Mouse (Mus musculus) cerebellum, adult 8-10 months (tissue): ENCODE measurements at regions not wholly inside any gene's neighbourhood (a gene's known extent, or its start where the extent isn't known, plus 50 kb on each side); places are given as distances from the start of the nearest gene placed in this dataset.

Experiments used
- DNase-seq: peaks from one replicate; pipeline ENCODE4 v3.0.0; 2022

- DNase-seq: no peak
These were observed 1119.2 kb upstream of the Adgrl2 start for GRCm38 (mm10) chr3:150109561-150109960.

DNA sequence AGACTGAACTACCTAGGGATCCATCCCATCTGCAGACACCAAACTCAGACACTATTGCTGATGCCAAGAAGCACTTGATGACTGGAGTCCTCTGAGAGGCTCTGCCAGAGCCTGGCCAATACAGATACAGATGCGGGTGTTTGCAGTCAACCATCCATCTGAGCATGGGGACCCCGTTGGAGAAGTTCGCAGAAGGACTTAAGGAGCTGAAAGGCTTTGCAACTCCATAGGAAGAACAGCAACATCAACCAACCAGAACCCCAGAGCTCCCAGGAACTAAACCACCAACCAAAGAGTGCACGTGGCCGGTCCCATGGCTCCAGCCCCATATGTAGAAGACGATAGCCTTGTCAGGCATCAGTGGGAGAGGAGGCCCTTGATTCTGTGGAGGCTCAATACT, 1121.9 kb upstream of the Adgrl2 start:
- no peak for DNase-seq

DNA sequence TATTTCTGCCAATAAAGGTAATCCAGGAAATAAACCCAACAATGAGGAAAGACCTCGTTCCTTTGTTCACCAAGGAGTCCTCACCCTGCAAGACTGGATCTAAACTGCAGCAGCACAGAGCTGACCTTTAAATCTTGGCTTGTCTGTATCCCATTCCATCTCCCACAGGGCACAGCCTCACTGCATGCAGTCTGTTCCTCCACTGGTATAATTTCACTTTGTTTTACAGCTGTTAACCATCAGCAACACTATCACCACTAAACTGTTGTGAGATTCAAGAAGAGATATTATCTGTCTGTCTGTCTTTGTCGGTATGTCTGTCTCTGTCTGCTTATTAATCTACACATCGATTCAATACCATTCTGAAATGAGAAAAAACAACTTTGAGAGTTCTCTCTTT, 1129.5 kb upstream of the Adgrl2 start:
- no peak for DNase-seq

- DNase-seq: no peak
These were observed 1156.3 kb upstream of the Adgrl2 start for GRCm38 (mm10) chr3:150146635-150147034.

- DNase-seq: no peak
These were observed 1160.9 kb upstream of the Adgrl2 start for GRCm38 (mm10) chr3:150151152-150151822.

GRCm38 (mm10) chr3:150151823-150152158, 1161.4 kb upstream of the Adgrl2 start:
- no peak for DNase-seq

- no peak for DNase-seq
These were observed 1162.5 kb upstream of the Adgrl2 start for GRCm38 (mm10) chr3:150152893-150153292.

- no peak for DNase-seq
These were observed 1195.5 kb upstream of the Adgrl2 start for GRCm38 (mm10) chr3:150185807-150186206.

- DNase-seq: no peak
These were observed 1202.8 kb upstream of the Adgrl2 start for GRCm38 (mm10) chr3:150193132-150193531.

DNA sequence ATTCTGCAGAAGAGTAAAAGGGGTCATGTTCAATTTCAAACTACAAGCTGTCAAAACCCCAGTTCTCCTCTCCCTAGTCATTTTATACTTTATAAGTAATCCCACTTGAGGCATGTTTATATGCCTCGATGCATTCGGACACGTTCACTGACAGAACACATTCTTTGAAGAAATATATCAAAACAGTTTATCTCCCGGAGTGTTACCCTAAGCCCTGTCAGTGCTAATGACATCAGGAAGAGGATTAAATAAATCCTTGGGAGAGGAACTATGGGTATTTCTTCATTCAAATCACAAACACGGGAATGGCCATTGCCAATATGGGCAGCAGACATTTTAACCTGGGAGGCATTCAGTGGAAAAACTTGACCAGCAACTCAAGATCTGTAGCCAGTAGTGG, 1208.1 kb upstream of the Adgrl2 start:
- no peak for DNase-seq

DNA sequence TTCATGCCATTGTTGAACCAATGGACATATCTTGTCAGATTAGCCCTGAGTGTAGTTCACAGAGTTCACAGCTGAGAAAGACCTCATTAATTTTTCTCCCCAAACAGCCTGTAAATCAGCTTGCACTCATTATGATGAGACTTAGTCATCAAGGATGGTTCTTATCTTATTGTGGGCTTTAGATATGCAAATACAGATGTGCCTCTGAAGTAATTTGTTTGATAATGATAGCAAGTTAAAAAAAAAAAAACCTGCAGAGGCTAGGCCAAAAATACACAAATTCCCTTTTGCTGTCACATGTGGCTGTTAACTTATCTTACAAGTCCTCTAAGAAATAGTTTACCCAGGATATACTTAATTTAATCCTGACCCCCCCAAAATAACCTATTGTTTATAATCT, 1215.5 kb upstream of the Adgrl2 start:
- DNase-seq: no peak

GRCm38 (mm10) chr3:150233279-150233678, 1204.4 kb upstream of the Adgrl4 start:
- DNase-seq: no peak

- no peak for DNase-seq
These were observed 1200.6 kb upstream of the Adgrl4 start for GRCm38 (mm10) chr3:150236946-150237600.

- no peak for DNase-seq
These were observed 1162.6 kb upstream of the Adgrl4 start for GRCm38 (mm10) chr3:150275038-150275437.

GRCm38 (mm10) chr3:150296057-150296710, 1141.5 kb upstream of the Adgrl4 start:
- DNase-seq: no peak

DNA sequence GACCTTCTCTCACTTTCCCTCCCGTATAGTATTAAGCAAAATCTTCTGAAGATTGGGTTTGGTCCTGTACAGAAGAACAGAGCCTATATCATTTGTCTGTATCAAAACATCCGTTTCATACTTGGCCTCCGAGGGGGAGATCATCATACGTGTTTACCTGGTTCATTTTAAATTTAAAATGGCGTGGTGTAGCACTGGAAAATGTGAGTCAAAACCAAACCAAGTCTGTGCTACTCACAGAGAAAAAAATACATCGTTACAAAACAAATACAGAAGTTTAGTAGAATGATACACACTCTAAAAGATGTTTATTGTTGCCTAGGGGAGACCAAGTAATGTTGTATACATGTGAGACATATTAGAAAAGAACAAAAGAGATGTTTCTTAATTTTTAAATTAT, 1108.9 kb upstream of the Adgrl4 start:
- DNase-seq: no peak

DNA sequence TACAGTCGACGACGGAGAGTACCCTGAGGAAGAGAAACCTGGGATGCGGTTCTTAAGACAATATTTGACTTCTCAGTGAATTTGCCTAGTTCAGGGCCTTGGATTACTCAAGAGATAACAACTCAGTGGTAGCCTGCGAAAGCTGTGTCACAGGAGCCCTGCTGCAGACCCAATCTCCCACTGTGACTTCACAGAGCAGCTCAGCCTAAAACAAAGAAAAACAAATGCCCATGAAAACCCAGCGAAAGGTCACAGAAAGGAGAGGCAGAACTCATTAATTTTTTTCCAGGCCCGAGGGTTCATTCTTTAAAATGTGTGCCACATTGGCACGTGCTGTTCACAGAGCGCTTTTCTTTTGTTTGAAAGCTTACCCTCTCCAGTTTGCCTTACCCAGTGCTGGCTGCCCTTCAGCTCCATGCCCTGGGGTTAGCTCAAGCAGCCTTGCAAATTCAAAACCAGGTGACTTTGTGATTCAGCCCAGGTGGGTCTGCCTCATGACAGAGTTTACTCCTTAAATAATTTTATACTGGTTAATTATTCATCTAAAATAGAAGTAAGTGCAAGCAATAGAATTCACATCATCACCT, 1085.5 kb upstream of the Adgrl4 start:
- DNase-seq: no peak

DNA sequence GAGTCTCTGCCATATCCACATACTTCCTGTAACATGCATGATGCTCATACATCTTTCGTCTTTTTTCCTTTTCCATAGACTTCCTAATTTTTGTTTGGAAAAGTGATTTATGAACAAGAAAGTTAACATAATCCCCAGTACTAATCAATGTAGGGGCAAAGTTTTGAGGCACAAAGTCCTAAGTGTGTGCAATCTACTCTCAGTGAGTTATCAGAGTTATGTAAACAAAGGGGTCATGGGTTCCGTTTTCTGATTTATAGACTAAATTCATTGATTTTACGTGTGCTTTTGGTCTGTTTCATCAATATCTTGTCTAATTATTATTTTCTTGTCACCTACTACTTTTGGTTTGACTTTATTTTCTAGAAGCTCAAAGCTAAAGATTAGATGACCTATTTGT, 1071.9 kb upstream of the Adgrl4 start:
- no peak for DNase-seq

GRCm38 (mm10) chr3:150384996-150385627, 1052.6 kb upstream of the Adgrl4 start:
- DNase-seq: peak; percentile 5

DNA sequence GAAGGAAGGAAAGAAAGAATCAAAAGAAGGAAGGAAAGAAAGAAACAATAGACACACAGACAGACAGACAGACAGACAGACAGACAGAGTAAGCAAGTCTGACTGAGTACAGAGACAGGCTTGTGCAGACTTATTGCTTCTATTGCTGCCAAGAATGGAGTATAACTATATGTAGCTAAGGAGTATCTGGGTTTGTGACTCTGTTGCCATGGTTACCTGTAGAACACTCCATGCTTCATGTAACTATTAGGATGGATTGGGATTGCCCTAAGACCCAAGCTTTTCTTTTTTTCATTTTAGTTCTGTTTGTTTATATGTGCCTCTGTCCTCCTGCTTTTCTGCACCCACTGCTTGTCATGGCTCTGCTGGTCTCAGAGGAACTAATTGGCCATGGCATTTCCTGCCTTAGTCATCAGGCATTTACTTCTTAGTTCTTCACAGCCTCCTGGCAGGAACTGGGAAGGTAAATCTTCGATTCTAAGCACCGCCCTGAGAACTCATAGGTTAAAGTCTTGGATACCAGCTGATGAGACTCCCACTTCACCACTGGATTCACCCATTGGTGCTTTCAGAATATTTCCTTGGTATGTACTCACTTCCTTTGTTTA, 1035.9 kb upstream of the Adgrl4 start:
- DNase-seq: no peak

- no peak for DNase-seq
These were observed 1031.6 kb upstream of the Adgrl4 start for GRCm38 (mm10) chr3:150406086-150406485.

- DNase-seq: no peak
These were observed 1022.4 kb upstream of the Adgrl4 start for GRCm38 (mm10) chr3:150415277-150415676.

DNA sequence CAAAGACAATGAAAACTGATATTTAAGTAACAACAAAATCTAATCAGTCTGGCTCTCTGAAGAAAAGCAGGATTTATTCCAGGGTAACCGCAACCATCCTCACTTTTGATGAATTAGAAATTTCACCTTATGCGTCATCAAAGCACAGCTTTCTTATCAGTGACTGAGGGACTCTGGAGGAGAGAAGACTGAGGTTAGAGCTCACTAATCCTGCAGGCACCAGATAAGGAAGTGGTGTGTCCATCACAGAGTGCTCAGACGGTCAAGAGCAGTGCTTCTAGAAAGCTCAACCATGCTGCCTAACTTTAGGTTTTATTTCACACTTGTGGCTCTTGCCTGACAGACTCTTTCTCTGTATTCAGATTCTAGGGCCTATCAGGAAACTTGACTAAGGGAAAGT, 1021.2 kb upstream of the Adgrl4 start:
- DNase-seq: no peak
